Mouse (Mus musculus): ENCODE results near the gene Rpgr.

The Rpgr gene

GRCm38 (mm10) chrX:10073966-10074365 lies 142.8 kb downstream of the Rpgr start:
- no peak for DNase-seq (ENCODE audit: low read depth)

- no peak for DNase-seq (ENCODE audit: low read depth)
Measured at GRCm38 (mm10) chrX:10071529-10071928, 145.2 kb downstream of the Rpgr start.

- DNase-seq (ENCODE audit: low read depth) = no peak
Measured at GRCm38 (mm10) chrX:10070689-10071088, 146.0 kb downstream of the Rpgr start.

GRCm38 (mm10) chrX:10069405-10069804 lies 147.3 kb downstream of the Rpgr start:
- no peak for DNase-seq (ENCODE audit: low read depth)

GRCm38 (mm10) chrX:10063781-10064180 lies 152.9 kb downstream of the Rpgr start:
- DNase-seq (ENCODE audit: low read depth) = no peak

- no peak for DNase-seq (ENCODE audit: low read depth)
Measured at GRCm38 (mm10) chrX:10063361-10063760, 153.4 kb downstream of the Rpgr start.

GRCm38 (mm10) chrX:10062201-10062600 lies 154.5 kb downstream of the Rpgr start:
- peak; percentile 34 for DNase-seq (ENCODE audit: low read depth)

GRCm38 (mm10) chrX:10034666-10035065 lies 182.1 kb downstream of the Rpgr start:
- no peak for DNase-seq (ENCODE audit: low read depth)
